In the genomic region with DNA sequence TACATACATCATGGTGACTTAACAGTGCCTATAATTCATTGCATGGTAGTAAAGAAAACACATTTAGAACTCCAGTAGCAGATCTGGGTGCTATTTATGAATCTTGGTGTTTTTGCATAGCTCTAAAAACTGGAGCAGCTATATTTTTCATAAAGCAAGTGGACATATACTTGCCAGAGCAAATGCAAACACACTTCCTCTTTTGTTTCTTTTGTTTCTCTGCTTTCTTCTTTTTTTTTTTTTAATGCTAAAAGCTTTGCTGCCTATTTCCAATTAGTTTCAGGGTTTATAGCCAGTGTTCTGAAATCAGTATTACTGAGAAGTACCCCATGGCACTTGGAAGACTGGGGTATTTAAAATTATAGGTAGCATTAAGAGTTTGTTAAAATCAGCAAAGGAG, we compare ENCODE assay signal across 17 mouse cellular contexts. TPM values are rescaled to one million over a fixed set of nuclear protein-coding genes. Genes with fewer than 3 reads are reported as not detected.
A peak's percentile ranks its signal among the peaks of the same experiment; 100 is the strongest.
DNase-seq lines count a peak whose midpoint lies in the region; ATAC-seq and TF ChIP-seq lines count a peak whose summit lies in the region.
"Had no signal": no experiment of that assay in that cellular context is flagged by ENCODE, and none has a peak within 500 bp of the region (broad histone marks: within the 10 kb centered on the region; RNA-seq: fewer than 3 reads in every experiment).

No protein-coding gene starts in this region.

- H3K27ac ChIP-seq in limb, embryonic 12.5 days, result no peak overlapping the region
- no peak overlapping the region for H3K27ac ChIP-seq in limb, embryonic 10.5 days
- no peak overlapping the region for H3K27ac ChIP-seq in forebrain, postnatal 0 days (ENCODE audit: low read depth, low read length)
- no peak overlapping the region for H3K27ac ChIP-seq in midbrain, embryonic 12.5 days (replicated peaks)
- H3K27ac ChIP-seq in neural tube, embryonic 15.5 days (replicated peaks), result no peak overlapping the region
- H3K27ac ChIP-seq: kidney, postnatal 0 days; liver, embryonic 13.5 days had no signal

- H3K4me1 ChIP-seq in limb, embryonic 12.5 days (replicated peaks), result no peaks in the 10 kb centered on the region
- H3K4me1 ChIP-seq in limb, embryonic 10.5 days, result no peaks in the 10 kb centered on the region
- H3K4me1 ChIP-seq in forebrain, postnatal 0 days (ENCODE audit: insufficient read depth), result no peaks in the 10 kb centered on the region
- H3K4me1 ChIP-seq in midbrain, embryonic 12.5 days, result peaks cover 4% of the 10 kb centered on the region; the same call in 1 of the 2 replicates
- H3K4me1 ChIP-seq in neural tube, embryonic 15.5 days, result no peaks in the 10 kb centered on the region
- H3K4me1 ChIP-seq: liver, embryonic 13.5 days had no signal

- ATAC-seq in limb, embryonic 12.5 days (ENCODE audit: insufficient number of reproducible peaks, insufficient read depth, low FRiP score, low TSS enrichment, low read depth), result no peak
- ATAC-seq in forebrain, postnatal 0 days, result no peak
- no peak for ATAC-seq in midbrain, embryonic 12.5 days (ENCODE audit: low FRiP score, low read depth)
- no peak for ATAC-seq in neural tube, embryonic 15.5 days (ENCODE audit: low FRiP score)
- ATAC-seq: intestine, embryonic 16.5 days; lung, postnatal 0 days had no signal

- TF ChIP-seq CTCF in forebrain, postnatal 0 days (IDR thresholded peaks at IDR 0.05; ENCODE audit: low read depth), result no peak

- no peaks in the 10 kb centered on the region for H3K27me3 ChIP-seq in limb, embryonic 12.5 days
- H3K27me3 ChIP-seq in limb, embryonic 10.5 days (ENCODE audit: low read depth, poor library complexity, severe bottlenecking), result no peaks in the 10 kb centered on the region
- no peaks in the 10 kb centered on the region for H3K27me3 ChIP-seq in forebrain, postnatal 0 days (ENCODE audit: insufficient read depth, low read length)
- H3K27me3 ChIP-seq in midbrain, embryonic 12.5 days, result no peaks in the 10 kb centered on the region
- no peaks in the 10 kb centered on the region for H3K27me3 ChIP-seq in neural tube, embryonic 15.5 days (replicated peaks)
- H3K27me3 ChIP-seq: liver, embryonic 13.5 days had no signal

- H3K36me3 ChIP-seq in limb, embryonic 12.5 days, result no peaks in the 10 kb centered on the region
- peaks cover 2% of the 10 kb centered on the region; the same call in 1 of the 2 replicates for H3K36me3 ChIP-seq in limb, embryonic 10.5 days
- H3K36me3 ChIP-seq in forebrain, postnatal 0 days (ENCODE audit: insufficient read depth), result no peaks in the 10 kb centered on the region
- no peaks in the 10 kb centered on the region for H3K36me3 ChIP-seq in midbrain, embryonic 12.5 days
- no peaks in the 10 kb centered on the region for H3K36me3 ChIP-seq in neural tube, embryonic 15.5 days
- H3K36me3 ChIP-seq: liver, embryonic 13.5 days had no signal

- H3K4me3 ChIP-seq in limb, embryonic 12.5 days (replicated peaks), result no peak overlapping the region
- no peak overlapping the region for H3K4me3 ChIP-seq in limb, embryonic 10.5 days
- H3K4me3 ChIP-seq in forebrain, postnatal 0 days (ENCODE audit: low read depth, low read length), result peak overlapping the region; percentile 28
- peak overlapping the region; percentile 27; the same call in 1 of the 2 replicates for H3K4me3 ChIP-seq in midbrain, embryonic 12.5 days
- peak overlapping the region; percentile 18; the same call in 1 of the 2 replicates for H3K4me3 ChIP-seq in neural tube, embryonic 15.5 days (replicated peaks)

- no peak overlapping the region for H3K9ac ChIP-seq in limb, embryonic 12.5 days (replicated peaks)
- H3K9ac ChIP-seq in forebrain, postnatal 0 days, result no peak overlapping the region
- no peak overlapping the region; the same call in 1 of the 2 replicates for H3K9ac ChIP-seq in midbrain, embryonic 12.5 days (replicated peaks)
- peak overlapping the region; percentile 30; the same call in 1 of the 2 replicates for H3K9ac ChIP-seq in neural tube, embryonic 15.5 days (replicated peaks)
- H3K9ac ChIP-seq: liver, embryonic 13.5 days had no signal

- H3K4me2 ChIP-seq in limb, embryonic 12.5 days, result peak overlapping the region; percentile 17; the same call in 1 of the 2 replicates
- H3K4me2 ChIP-seq in forebrain, postnatal 0 days (ENCODE audit: low read depth), result peak overlapping the region; percentile 37
- peak overlapping the region; percentile 44 for H3K4me2 ChIP-seq in midbrain, embryonic 12.5 days (replicated peaks)
- peak overlapping the region; percentile 51 for H3K4me2 ChIP-seq in neural tube, embryonic 15.5 days

- no peaks in the 10 kb centered on the region for H3K9me3 ChIP-seq in limb, embryonic 12.5 days
- H3K9me3 ChIP-seq in limb, embryonic 10.5 days (replicated peaks), result no peaks in the 10 kb centered on the region
- no peaks in the 10 kb centered on the region for H3K9me3 ChIP-seq in forebrain, postnatal 0 days (ENCODE audit: low read length)
- H3K9me3 ChIP-seq in midbrain, embryonic 12.5 days, result no peaks in the 10 kb centered on the region
- H3K9me3 ChIP-seq in neural tube, embryonic 15.5 days (replicated peaks), result no peaks in the 10 kb centered on the region
- H3K9me3 ChIP-seq: liver, embryonic 13.5 days had no signal

- no peak for DNase-seq in limb, embryonic 10.5 days (ENCODE audit: low spot score)
- DNase-seq in forebrain, postnatal 0 days, result no peak
- no peak for DNase-seq in spleen, postnatal 4 days (ENCODE audit: low spot score in 2 of 2)
- DNase-seq in cerebellum, adult 9-11 months, result no peak
- no peak for DNase-seq in ovary, postnatal 14 days (ENCODE audit: low spot score)
- DNase-seq: cerebellum, adult 11-12 months; gastrocnemius, postnatal 25 days; heart, postnatal 10 days; liver, embryonic 13.5 days; right cerebral cortex, postnatal 14 days; thymus, postnatal 36 days had no signal

RNA-seq across cellular contexts. Expression of gene Phf6, which starts 2.6 kb away (rescaled TPM):
- 94.9 and 96.7 TPM in 2 replicates for polyA plus RNA-seq in limb, embryonic 12.5 days (2016; fragmentation: Nextera tagmentation; extraction: Ambion mirVana)
- 78.4 and 98.0 TPM in 2 replicates for polyA plus RNA-seq in limb, embryonic 10.5 days (2016; fragmentation: Nextera tagmentation; extraction: Ambion mirVana)
- total RNA-seq in forebrain, postnatal 0 days (2014; rRNA removed), result 48.7 and 54.6 TPM in 2 replicates
- polyA plus RNA-seq in forebrain, postnatal 0 days (2015; fragmentation: Nextera tagmentation; extraction: Ambion mirVana), result 38.3 and 43.7 TPM in 2 replicates
- 105 and 119 TPM in 2 replicates for polyA plus RNA-seq in midbrain, embryonic 12.5 days (2016; fragmentation: Nextera tagmentation; extraction: Ambion mirVana)
- polyA plus RNA-seq in neural tube, embryonic 15.5 days (2015; fragmentation: Nextera tagmentation; extraction: Ambion mirVana), result 49.0 and 50.2 TPM in 2 replicates

Comparison
In these comparisons a context has a peak if more than half of its experiments do, and no peak if none do; other contexts are left out.
1. H3K4me3 ChIP-seq: peak in forebrain, postnatal 0 days (single experiment), midbrain, embryonic 12.5 days (single experiment) and neural tube, embryonic 15.5 days (single experiment); none in limb, embryonic 12.5 days (single experiment) and limb, embryonic 10.5 days (single experiment).
2. Peak in every context shown above with its lines, with median percentiles within 50 percentile points of each other: H3K4me2 ChIP-seq.